Mouse (Mus musculus): ENCODE measurements at regions not wholly inside any gene's neighbourhood (a gene's known extent, or its start where the extent isn't known, plus 50 kb on each side); places are given as distances from the start of the nearest gene placed in this dataset.
A peak's percentile ranks its signal among the peaks of the same experiment; 100 is the strongest.

- DNase-seq (ENCODE audit: low read depth), result no peak
Observed at GRCm38 (mm10) chr13:45213116-45213834, 134.8 kb downstream of the Gm9817 start.

DNA sequence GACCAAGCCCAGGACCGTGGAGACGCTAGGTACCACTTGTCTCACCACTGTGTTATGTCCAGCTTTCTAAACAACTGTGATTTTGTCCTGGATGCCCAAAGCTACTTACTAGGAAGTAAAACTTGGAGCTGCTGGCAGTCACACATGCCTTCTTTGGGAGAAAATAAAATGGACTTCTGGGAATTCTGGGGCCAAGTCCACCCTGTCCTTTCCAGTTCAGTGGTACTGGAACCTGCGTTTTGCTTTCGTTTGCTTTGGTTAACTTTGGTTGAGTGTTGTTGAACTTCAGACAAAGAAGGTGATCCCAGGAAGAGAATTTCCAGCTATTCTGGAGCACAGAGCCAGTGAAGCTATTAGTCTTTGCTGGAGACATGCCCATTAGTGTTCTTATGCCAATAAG lies 139.8 kb downstream of the Gm9817 start:
- DNase-seq (ENCODE audit: low read depth), result no peak

- DNase-seq (ENCODE audit: low read depth), result no peak
Observed at GRCm38 (mm10) chr13:45219671-45220070, 141.2 kb downstream of the Gm9817 start.

- DNase-seq (ENCODE audit: low read depth), result no peak
Observed at GRCm38 (mm10) chr13:45230804-45231203, 152.3 kb downstream of the Gm9817 start.

- no peak for DNase-seq (ENCODE audit: low read depth)
Observed at GRCm38 (mm10) chr13:45235236-45235635, 154.3 kb upstream of the Mylip start.

DNA sequence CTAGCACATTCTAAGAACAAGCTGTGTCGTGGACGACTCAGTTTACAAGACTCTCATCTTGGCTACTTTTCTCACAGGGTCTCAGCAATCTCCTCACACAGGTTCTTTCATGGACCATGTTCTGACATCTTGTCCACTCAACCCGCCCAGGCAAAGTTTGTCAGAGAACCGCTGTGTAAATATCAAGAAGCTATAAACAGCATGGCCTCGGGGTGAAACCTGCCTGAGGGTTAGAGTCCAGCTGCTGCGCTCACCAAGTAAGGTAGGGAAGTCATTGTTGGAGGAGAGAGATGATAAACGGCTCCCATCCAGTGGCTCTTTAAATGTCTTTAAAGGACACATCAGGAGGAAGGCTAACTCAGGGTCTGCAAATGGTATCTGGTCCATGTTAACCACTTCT lies 151.3 kb upstream of the Mylip start:
- no peak for DNase-seq (ENCODE audit: low read depth)

GRCm38 (mm10) chr13:45239153-45239552 lies 150.4 kb upstream of the Mylip start:
- peak; percentile 45 for DNase-seq (ENCODE audit: low read depth)

- DNase-seq (ENCODE audit: low read depth), result no peak
Observed at GRCm38 (mm10) chr13:45240009-45240653, 149.4 kb upstream of the Mylip start.

DNA sequence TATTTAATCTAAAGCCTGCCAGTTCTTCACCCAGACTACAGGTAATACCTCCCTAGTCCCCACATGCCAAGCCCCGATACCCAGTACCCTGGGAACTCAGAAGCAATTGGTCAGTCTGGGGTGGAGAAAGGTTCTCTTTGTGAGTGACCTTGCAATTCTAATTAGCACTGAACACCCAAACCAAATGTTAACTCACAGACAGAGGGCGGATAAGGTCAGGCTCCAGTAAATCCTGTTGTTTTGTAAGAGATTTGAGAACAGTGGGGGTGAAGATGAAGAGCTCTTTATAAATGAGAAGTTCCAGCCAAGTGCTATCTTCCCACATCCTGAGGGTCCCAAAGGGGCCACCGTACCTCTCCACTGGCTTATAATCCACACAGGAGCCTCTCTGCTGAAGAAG lies 147.3 kb upstream of the Mylip start:
- DNase-seq (ENCODE audit: low read depth), result no peak

GRCm38 (mm10) chr13:45242750-45243149 lies 146.8 kb upstream of the Mylip start:
- no peak for DNase-seq (ENCODE audit: low read depth)

DNA sequence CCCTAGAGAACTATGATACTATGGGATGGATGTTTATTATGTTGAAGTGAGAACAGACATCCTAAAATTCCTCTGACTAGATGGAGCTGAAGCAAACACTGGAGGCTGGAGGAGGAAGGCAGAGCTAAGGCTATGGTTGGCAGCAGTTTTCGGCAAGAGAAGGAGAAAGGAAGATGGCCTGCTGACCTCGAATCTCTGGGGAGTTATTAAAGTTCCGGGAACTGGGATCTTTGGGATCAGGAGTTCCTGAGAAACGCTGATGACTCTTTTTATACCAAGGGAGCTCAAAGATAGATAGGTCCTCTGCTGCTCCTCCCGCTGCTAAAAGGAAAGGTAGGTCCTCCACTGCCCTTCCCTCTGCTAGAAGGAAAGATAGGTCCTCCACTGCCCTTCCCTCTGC lies 143.9 kb upstream of the Mylip start:
- no peak for DNase-seq (ENCODE audit: low read depth)

- no peak for DNase-seq (ENCODE audit: low read depth)
Observed at GRCm38 (mm10) chr13:45246341-45246740, 143.2 kb upstream of the Mylip start.

DNA sequence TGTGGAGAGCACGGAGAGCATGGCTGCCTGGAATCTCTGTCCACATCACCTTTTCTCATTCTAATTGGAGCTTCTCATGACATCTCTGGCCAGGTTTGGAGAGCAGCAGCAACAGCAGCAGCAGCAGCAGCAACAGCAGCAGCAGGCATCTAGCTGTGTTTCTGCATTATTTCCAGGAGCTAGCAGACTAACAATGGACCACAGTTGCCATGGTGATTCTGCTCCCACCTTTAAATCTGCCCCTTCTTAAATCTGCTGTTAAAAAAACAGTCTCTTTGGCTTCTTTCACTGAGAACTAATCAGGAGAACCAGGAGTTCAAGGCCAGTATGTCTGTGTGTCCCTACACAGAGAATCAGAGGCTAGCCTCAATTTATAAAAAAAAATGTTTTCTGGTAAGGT lies 139.5 kb upstream of the Mylip start:
- DNase-seq (ENCODE audit: low read depth), result no peak

- no peak for DNase-seq (ENCODE audit: low read depth)
Observed at GRCm38 (mm10) chr13:45251068-45251467, 138.5 kb upstream of the Mylip start.

DNA sequence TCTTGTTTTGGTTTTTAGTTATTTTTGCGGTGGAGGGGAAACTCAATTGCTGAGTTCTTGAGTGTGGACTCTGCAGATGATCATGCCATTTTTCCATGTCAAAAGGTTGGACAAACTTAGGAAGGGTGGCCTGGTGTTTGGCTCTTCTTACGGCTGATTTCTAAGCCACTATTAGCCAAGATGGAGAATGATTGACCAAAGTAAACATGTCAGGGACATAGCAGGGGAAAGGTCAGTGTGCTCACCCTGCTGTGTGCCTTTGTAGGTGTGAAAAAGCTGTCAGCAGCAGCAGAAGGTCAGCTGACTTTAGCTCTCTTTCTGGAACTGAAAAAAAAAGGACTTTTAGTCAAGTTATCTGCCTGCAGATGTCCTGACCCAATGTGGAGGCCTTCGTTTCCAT lies 137.4 kb upstream of the Mylip start:
- DNase-seq (ENCODE audit: low read depth), result no peak

GRCm38 (mm10) chr13:45253221-45253620 lies 136.3 kb upstream of the Mylip start:
- DNase-seq (ENCODE audit: low read depth), result no peak

- DNase-seq (ENCODE audit: low read depth), result peak; percentile 40
Observed at GRCm38 (mm10) chr13:45255277-45255676, 134.3 kb upstream of the Mylip start.

- no peak for DNase-seq (ENCODE audit: low read depth)
Observed at GRCm38 (mm10) chr13:45262011-45262410, 127.5 kb upstream of the Mylip start.

DNA sequence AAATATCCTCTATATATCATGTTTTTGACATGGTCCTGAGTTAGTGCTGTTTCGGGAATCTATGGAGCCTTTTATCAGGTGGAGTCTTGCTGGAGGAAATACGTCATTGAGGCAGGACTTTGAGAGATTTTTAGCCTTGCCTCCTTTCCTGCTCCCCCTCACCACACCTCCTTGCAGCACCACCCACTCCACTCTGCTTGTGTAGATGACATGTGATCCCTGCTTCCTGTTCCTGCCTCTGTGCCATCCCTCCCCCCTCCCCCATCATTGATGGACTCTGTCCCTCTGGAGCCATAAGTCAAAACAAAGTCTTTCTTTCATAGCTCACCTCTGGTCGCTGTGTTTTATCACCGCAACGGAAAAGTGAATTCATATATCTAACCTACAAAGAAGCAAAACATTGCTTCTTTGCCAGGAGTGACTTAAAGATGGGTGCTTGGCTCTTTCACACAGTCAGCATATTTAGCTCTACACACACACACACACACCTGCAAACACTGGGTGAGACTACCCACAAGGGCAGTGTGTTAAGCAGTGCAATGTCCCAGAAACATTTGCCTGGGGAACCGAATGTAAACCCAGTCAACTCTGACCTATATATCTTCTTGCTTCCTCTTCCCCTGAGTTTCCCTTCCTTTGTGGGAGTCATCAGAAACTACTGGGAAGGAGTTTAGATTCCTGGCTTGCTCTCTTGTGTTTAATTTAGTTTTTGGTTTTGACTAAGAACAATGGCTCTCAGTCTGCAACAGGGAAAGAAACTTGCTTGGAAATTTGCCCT lies 123.1 kb upstream of the Mylip start:
- no peak for DNase-seq (ENCODE audit: low read depth)

DNA sequence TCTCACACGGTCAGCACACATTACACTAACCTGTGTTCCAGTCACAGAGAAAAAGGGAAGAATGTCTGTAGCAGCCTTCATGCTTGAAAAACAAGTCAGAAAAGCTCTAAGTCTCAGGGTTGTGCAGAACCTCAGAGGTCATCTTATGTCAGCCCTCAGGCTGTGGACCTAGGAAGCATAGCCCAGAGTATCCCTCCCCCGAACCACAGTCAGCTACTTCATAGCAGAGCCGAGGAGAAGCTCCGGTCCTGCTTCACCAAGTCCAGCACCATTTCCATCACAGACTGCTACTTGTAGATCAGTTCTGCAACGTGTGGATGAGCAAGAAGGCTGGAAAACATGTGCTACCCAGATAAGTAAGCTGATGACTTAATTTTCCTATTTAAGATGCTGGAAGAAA lies 122.1 kb upstream of the Mylip start:
- no peak for DNase-seq (ENCODE audit: low read depth)

- DNase-seq (ENCODE audit: low read depth), result no peak
Observed at GRCm38 (mm10) chr13:45267906-45268305, 121.6 kb upstream of the Mylip start.

DNA sequence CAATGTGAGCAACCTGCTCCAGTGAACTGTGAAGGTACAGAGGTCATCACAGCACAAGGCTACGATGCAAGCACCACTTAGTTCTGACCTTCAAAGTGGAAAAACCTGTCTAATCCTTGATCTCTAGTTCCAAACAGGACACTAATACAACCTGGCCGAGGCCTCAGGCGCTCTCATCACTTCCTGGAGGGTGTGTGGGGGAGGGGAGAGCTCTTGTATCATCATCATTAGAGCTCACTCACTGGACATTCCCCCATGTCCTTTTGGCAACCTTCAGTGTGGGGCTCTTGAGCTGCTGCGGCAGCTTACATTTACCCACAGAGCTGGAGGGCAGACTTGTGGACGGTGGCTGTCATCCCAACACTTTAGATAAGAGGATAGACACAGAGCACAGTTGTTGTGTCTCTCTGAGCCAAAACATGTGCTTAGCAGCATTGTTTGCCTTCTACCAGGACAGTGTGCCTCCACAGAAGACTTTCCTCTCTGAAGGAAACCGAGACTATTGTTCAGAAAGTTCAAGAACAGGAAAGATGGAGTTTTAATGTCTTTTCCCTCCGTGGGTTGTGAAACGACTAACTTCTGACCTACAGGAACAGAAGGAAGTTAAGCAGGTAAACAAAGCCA lies 115.2 kb upstream of the Mylip start:
- no peak for DNase-seq (ENCODE audit: low read depth)
